Comparison of ENCODE assay signal across 10 mouse cellular contexts in the genomic region with DNA sequence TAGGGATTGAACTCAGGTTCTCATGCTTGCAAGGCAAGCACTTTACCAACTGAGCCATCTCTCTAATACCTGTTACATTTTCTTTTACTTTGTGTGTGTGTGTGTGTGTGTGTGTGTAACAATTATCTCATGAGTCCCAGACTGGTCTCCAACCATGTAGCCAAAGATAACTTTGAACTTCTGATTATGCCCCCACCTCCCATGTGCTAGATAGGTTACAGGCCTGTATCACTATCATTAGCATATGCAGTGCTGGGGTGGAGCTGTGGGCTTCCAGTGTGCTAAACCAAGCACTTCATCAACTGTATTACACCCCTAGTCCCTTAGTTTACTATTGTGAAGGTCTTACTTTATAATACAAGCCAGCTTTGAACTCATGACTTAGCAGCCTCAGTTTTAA. TPM values are rescaled to one million over a fixed set of nuclear protein-coding genes. Genes with fewer than 3 reads are reported as not detected.
DNase-seq lines count a peak whose midpoint lies in the region; ATAC-seq and TF ChIP-seq lines count a peak whose summit lies in the region.
"Had no signal": no experiment of that assay in that cellular context is flagged by ENCODE, and none has a peak within 500 bp of the region (broad histone marks: within the 10 kb centered on the region; RNA-seq: fewer than 3 reads in every experiment).

No protein-coding gene starts in this region.

- H3K27ac ChIP-seq in liver, embryonic 13.5 days = peak overlapping the region; percentile 88
- H3K27ac ChIP-seq in gastrocnemius, adult 2 months = no peak overlapping the region

- H3K4me2 ChIP-seq in liver, embryonic 13.5 days = peak overlapping the region; percentile 80

- intact Hi-C loops in gastrocnemius, adult 2 months (cut with DNase I) = no loop called here

- H3K27me3 ChIP-seq in liver, embryonic 13.5 days = no peaks in the 10 kb centered on the region

- peak; percentile 33 for DNase-seq in heart, adult 11 months
- DNase-seq in heart, postnatal 4 days = no peak
- peak; percentile 16 for DNase-seq in A20 (ENCODE audit: low read depth, low spot score)
- DNase-seq in liver, embryonic 13.5 days = peak; percentile 67
- DNase-seq in adrenal gland, postnatal 36 days = no peak
- no peak for DNase-seq in urinary bladder, adult 18-20 months (ENCODE audit: low spot score in 2 of 2)
- DNase-seq in gastrocnemius, adult 2 months = no peak
- DNase-seq: B cell, adult 2 months; kidney, postnatal 36 days had no signal

- H3K4me3 ChIP-seq in liver, embryonic 13.5 days (replicated peaks) = peak overlapping the region; percentile 89
- H3K4me3 ChIP-seq in gastrocnemius, adult 2 months = no peak overlapping the region

- peaks cover 47% of the 10 kb centered on the region for H3K36me3 ChIP-seq in liver, embryonic 13.5 days

- ATAC-seq in erythroblast, adult 5-6 weeks (replicated peaks; ENCODE audit: low FRiP score, poor library complexity, severe bottlenecking) = peak; percentile 45
- ATAC-seq in liver, embryonic 13.5 days (ENCODE audit: low read depth) = peak; percentile 82

- H3K9ac ChIP-seq in liver, embryonic 13.5 days = peak overlapping the region; percentile 95

- TF ChIP-seq CTCF in gastrocnemius, adult 2 months (IDR thresholded peaks at IDR 0.05) = no peak

- peaks cover 29% of the 10 kb centered on the region for H3K4me1 ChIP-seq in liver, embryonic 13.5 days (replicated peaks)

- peaks cover 15% of the 10 kb centered on the region for H3K9me3 ChIP-seq in liver, embryonic 13.5 days (replicated peaks)

RNA-seq across cellular contexts. Expression of gene Orc2, which starts 1.8 kb away (rescaled TPM):
- total RNA-seq in heart, postnatal 4 days (2021) = 10 to 100 TPM; 16.7 to 17.7 TPM
- total RNA-seq in erythroblast, adult 5-6 weeks (2015; ENCODE audit: low replicate concordance) = 9.6 and 9.8 TPM in 2 replicates
- 21.9 and 22.0 TPM in 2 replicates for total RNA-seq in erythroblast, adult 5-6 weeks (2017; ENCODE audit: low replicate concordance)
- polyA plus RNA-seq in liver, embryonic 13.5 days (2015; fragmentation: Nextera tagmentation; extraction: Ambion mirVana) = 47.2 and 58.4 TPM in 2 replicates
- 10 to 100 TPM; 23.9 to 24.3 TPM for total RNA-seq in adrenal gland, postnatal 36 days (2021)
- total RNA-seq in gastrocnemius, adult 2 months (2021) = 10 to 100 TPM; 12.5 to 12.7 TPM

RNA-seq across cellular contexts. Expression of gene Ppil3, which starts 57.8 kb away (rescaled TPM):
- 10 to 100 TPM; 18.9 to 19.8 TPM for total RNA-seq in heart, postnatal 4 days (2021)
- total RNA-seq in erythroblast, adult 5-6 weeks (2015; ENCODE audit: low replicate concordance) = 15.6 and 18.4 TPM in 2 replicates
- 7.2 and 13.4 TPM in 2 replicates for total RNA-seq in erythroblast, adult 5-6 weeks (2017; ENCODE audit: low replicate concordance)
- 34.4 and 35.5 TPM in 2 replicates for polyA plus RNA-seq in liver, embryonic 13.5 days (2015; fragmentation: Nextera tagmentation; extraction: Ambion mirVana)
- total RNA-seq in adrenal gland, postnatal 36 days (2021) = 10 to 100 TPM; 31.8 to 37.0 TPM
- 10 to 100 TPM; 13.6 to 13.9 TPM for total RNA-seq in gastrocnemius, adult 2 months (2021)

RNA-seq across cellular contexts. Expression of gene Nif3l1, which starts 58.2 kb away (rescaled TPM):
- total RNA-seq in heart, postnatal 4 days (2021) = 10 to 100 TPM; 13.7 to 18.4 TPM
- total RNA-seq in erythroblast, adult 5-6 weeks (2015; ENCODE audit: low replicate concordance) = 0.77 and 13.4 TPM in 2 replicates
- total RNA-seq in erythroblast, adult 5-6 weeks (2017; ENCODE audit: low replicate concordance) = 5.0 and 8.9 TPM in 2 replicates
- polyA plus RNA-seq in liver, embryonic 13.5 days (2015; fragmentation: Nextera tagmentation; extraction: Ambion mirVana) = 21.3 and 21.6 TPM in 2 replicates
- total RNA-seq in adrenal gland, postnatal 36 days (2021) = 10 to 100 TPM; 18.8 to 19.5 TPM
- 1 to 10 TPM; 7.7 to 9.4 TPM for total RNA-seq in gastrocnemius, adult 2 months (2021)

Comparison
In these comparisons a context has a peak if more than half of its experiments do, and no peak if none do; other contexts are left out.
1. DNase-seq: peak in heart, adult 11 months (single experiment), A20 (single experiment) and liver, embryonic 13.5 days (single experiment); none in heart, postnatal 4 days (single experiment), adrenal gland, postnatal 36 days (0 of 2), urinary bladder, adult 18-20 months (0 of 2) and gastrocnemius, adult 2 months (single experiment).